Mouse (Mus musculus) megakaryocyte, adult 5-6 weeks (primary cell): ENCODE data around the gene Zmiz1. TPM values are rescaled to one million over a fixed set of nuclear protein-coding genes. Genes with fewer than 3 reads are reported as not detected.

Source experiments
- total RNA-seq, 2 experiments: library from RNA; stranded (forward) in 1 of 2; stranded (reverse) in 1 of 2; fragments of 153-499, 151-499 nt in 1 of 2; fragments of 221-1000, 200-1000 nt in 1 of 2; gene quantifications; 2 replicates each; pipeline versions ENCODE4 v1.2.3 to v1.2.4; 2015 to 2017

The Zmiz1 gene
- total RNA-seq, 2 experiments from 2014 or later = 11.4 to 88.9 TPM

Other genes starting within 250 kb of the Zmiz1 start
- gene Ppif, start 235.0 kb downstream of the Zmiz1 start, total RNA-seq (2015) = 27.5 and 30.6 TPM in 2 replicates
- gene Ppif, start 235.0 kb downstream of the Zmiz1 start, total RNA-seq (2017) = 6.1 and 9.3 TPM in 2 replicates